ENCODE assay signal across 18 mouse cellular contexts in the genomic region with DNA sequence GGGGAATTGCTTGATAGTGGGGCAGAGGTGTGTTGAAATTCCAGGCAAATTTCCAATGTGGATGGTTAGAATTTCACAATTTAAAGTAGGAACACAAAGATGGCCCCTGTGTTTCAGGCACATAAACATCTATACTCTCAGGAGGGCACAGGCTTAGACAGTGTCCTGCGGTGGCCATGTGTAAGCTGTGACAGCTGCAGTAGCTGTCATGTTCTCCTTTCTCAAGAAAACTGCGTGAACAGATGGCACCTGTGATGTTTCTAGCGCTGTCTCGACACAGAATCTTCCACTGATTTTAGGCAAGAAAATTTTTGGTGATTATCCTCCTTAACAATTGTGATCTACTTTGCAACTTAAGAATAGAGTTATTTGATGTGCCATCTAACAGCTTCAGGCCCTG.
"Had no signal": no experiment of that assay in that cellular context is flagged by ENCODE, and none has a peak within 500 bp of the region (broad histone marks: within the 10 kb centered on the region; RNA-seq: fewer than 3 reads in every experiment).

No protein-coding gene starts in this region.

- H3K4me3 ChIP-seq: liver, embryonic 13.5 days; liver, embryonic 15.5 days; midbrain, embryonic 10.5 days; midbrain, embryonic 12.5 days; myocyte; neural tube, embryonic 13.5 days; neural tube, embryonic 15.5 days had no signal

- H3K36me3 ChIP-seq: liver, embryonic 13.5 days; liver, embryonic 15.5 days; midbrain, embryonic 10.5 days; midbrain, embryonic 12.5 days; neural tube, embryonic 13.5 days; neural tube, embryonic 15.5 days had no signal

- ATAC-seq: midbrain, embryonic 16.5 days had no signal

- H3K27ac ChIP-seq: liver, embryonic 13.5 days; liver, embryonic 15.5 days; midbrain, embryonic 10.5 days; midbrain, embryonic 12.5 days; neural tube, embryonic 13.5 days; neural tube, embryonic 15.5 days had no signal

- H3K27me3 ChIP-seq: liver, embryonic 13.5 days; liver, embryonic 15.5 days had no signal

- DNase-seq: liver, embryonic 13.5 days; lung, adult 18-20 months; lung, embryonic 14.5 days; lung, postnatal 10 days; lung, postnatal 4 days; midbrain, embryonic 14.5 days; retina, postnatal 1 day; right cerebral cortex, adult 18-20 months; right cerebral cortex, postnatal 25 days; right cerebral cortex, postnatal 4 days; spleen, adult 18-20 months had no signal

- H3K9ac ChIP-seq: liver, embryonic 13.5 days; liver, embryonic 15.5 days; lung, embryonic 14.5 days; midbrain, embryonic 12.5 days; neural tube, embryonic 13.5 days; neural tube, embryonic 15.5 days had no signal

- H3K9me3 ChIP-seq: liver, embryonic 13.5 days; liver, embryonic 15.5 days; midbrain, embryonic 10.5 days; midbrain, embryonic 12.5 days; neural tube, embryonic 13.5 days; neural tube, embryonic 15.5 days had no signal

- H3K4me2 ChIP-seq: liver, embryonic 13.5 days; liver, embryonic 15.5 days; lung, embryonic 14.5 days; midbrain, embryonic 12.5 days; neural tube, embryonic 13.5 days; neural tube, embryonic 15.5 days had no signal
